Mouse (Mus musculus) embryonic facial prominence, embryonic 14.5 days (tissue): ENCODE measurements around the gene Rrh. TPM values are rescaled to one million over a fixed set of nuclear protein-coding genes. Genes with fewer than 3 reads are reported as not detected.
A peak's percentile ranks its signal among the peaks of the same experiment; 100 is the strongest.

Experiments used
- ATAC-seq: fragments of 200-750 bp; cut with Nextera tagmentation; 2 replicates; pipeline ENCODE4 v1.8.0; 2017; ENCODE audit warnings: low read depth, moderate number of reproducible peaks, moderate TSS enrichment
- DNase-seq: peaks from one replicate; pipeline ENCODE4 v3.0.0-alpha.2; 2015; ENCODE audit warnings: low spot score
- H3K27ac ChIP-seq: fragments of 300-500 bp; sonication (generic); replicated peaks from 2 replicates; pipeline ENCODE4 v1.5.1; 2014; ENCODE audit warnings: low read depth, mild to moderate bottlenecking, low read length, moderate library complexity
- H3K27me3 ChIP-seq: fragments of 300-500 bp; sonication (generic); replicated peaks from 2 replicates; pipeline ENCODE4 v1.6.1; 2014; ENCODE audit warnings: low read length; ENCODE audit not compliant: control insufficient read depth, insufficient read depth
- H3K36me3 ChIP-seq: fragments of 300-500 bp; sonication (generic); 2 replicates; pipeline ENCODE4 v1.6.1; 2014; ENCODE audit warnings: low read length, mixed read lengths; ENCODE audit not compliant: control insufficient read depth, insufficient read depth
- H3K4me1 ChIP-seq: fragments of 300-500 bp; sonication (generic); 2 replicates; pipeline ENCODE4 v1.6.1; 2014; ENCODE audit warnings: antibody characterized with exemption, low read length; ENCODE audit not compliant: control insufficient read depth, insufficient read depth
- H3K4me2 ChIP-seq: fragments of 300-500 bp; sonication (generic); 2 replicates; pipeline ENCODE4 v1.6.1; 2014; ENCODE audit warnings: low read depth, mild to moderate bottlenecking, low read length, moderate library complexity, mixed read lengths
- H3K4me3 ChIP-seq: fragments of 300-500 bp; sonication (generic); 2 replicates; pipeline ENCODE4 v1.5.1; 2014; ENCODE audit warnings: low read depth, mild to moderate bottlenecking, low read length
- H3K9ac ChIP-seq: fragments of 300-500 bp; sonication (generic); 2 replicates; pipeline ENCODE4 v1.6.1; 2014; ENCODE audit warnings: low read depth, mild to moderate bottlenecking, low read length, moderate library complexity, mixed read lengths
- H3K9me3 ChIP-seq: fragments of 300-500 bp; sonication (generic); 2 replicates; pipeline ENCODE4 v1.6.1; 2016; ENCODE audit warnings: low read length; ENCODE audit not compliant: control insufficient read depth
- WGBS: fragments of 180-500 bp; shearing (Covaris S2); extraction: QIAGEN DNeasy Blood & Tissue Kit; methylation state at CpG from one replicate; pipeline ENCODE4 v1.1.7; 2014; 5-methylcytosine and 5-hydroxymethylcytosine counted together
- polyA plus RNA-seq: library from polyadenylated mRNA; unstranded; fragments of >200 nt; fragmentation: Nextera tagmentation; extraction: Ambion mirVana; gene quantifications from 2 replicates; pipeline ENCODE4 v1.2.1, GENCODE M21; 2014

Rrh gene
- polyA plus RNA-seq, 1 experiment from 2014 or later = not detected

DNA sequence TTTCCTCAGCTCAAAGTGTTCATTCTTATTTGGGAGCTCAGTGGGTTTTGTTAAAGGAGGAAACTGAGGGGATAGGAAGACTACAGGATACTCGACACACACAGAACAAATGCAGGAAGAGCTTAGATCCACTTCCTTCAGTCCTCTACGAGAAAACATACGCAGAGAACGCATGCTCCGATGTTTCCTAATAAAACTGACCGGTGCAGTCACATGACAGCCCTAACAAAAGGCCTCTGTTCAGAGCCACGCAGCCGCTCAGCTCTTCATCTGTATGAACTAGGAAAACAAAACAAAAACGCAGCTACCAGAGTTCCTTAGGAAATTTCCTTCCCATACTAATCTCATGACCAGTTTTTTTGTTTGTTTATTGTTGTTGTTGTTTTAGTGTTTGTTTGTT is 1.5 kb downstream of the Rrh start:
- Histone ChIP-seq H3K4me3 (no peak overlapping the region), H3K9me3 (no peaks in the 10 kb centered on the region), H3K4me1 (no peaks in the 10 kb centered on the region), H3K4me2 (no peak overlapping the region), H3K27ac (no peak overlapping the region), H3K36me3 (peaks cover 28% of the 10 kb centered on the region), H3K9ac (no peak overlapping the region), H3K27me3 (no peaks in the 10 kb centered on the region)
- 48% methylated on average over 9 of the region's 9 CpGs for WGBS
- ATAC-seq = no peak; the same call in 1 of the 2 replicates
- peak; percentile 41 for DNase-seq

DNA sequence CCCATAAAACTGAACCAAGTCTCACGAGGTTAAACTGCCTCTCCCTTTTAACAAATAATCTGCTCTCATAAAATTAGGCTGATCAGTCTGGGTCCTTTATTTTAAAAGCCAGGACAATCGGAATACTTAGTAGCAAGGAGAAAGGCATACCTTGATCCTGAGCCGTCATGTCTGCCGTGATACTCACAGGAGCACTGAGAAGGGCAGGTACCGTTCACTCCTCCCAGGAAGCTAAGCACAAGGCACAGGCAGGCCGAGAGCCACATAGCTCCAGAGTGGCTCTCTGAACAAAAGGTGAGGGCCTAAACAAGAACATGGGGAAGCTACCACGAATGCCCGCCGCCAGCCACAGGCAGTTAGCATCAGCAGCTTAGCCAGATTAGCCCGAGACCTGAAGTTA is 18.6 kb downstream of the Rrh start, which contains the start of gene Lrit3:
Gene Lrit3 (minus strand): TSS at position 266 of the 400 bp plus-strand sequence.
- 80% methylated on average over 10 of the region's 10 CpGs for WGBS
- Histone ChIP-seq H3K4me1 (no peaks in the 10 kb centered on the region), H3K9me3 (no peaks in the 10 kb centered on the region), H3K4me3 (no peak within 1 kb of the TSS), H3K27ac (no peak within 1 kb of the TSS), H3K9ac (no peak within 1 kb of the TSS), H3K27me3 (no peaks in the 10 kb centered on the region), H3K36me3 (no peaks in the 10 kb centered on the region), H3K4me2 (no peak within 1 kb of the TSS)
- DNase-seq = no peak
- no peak for ATAC-seq

DNA sequence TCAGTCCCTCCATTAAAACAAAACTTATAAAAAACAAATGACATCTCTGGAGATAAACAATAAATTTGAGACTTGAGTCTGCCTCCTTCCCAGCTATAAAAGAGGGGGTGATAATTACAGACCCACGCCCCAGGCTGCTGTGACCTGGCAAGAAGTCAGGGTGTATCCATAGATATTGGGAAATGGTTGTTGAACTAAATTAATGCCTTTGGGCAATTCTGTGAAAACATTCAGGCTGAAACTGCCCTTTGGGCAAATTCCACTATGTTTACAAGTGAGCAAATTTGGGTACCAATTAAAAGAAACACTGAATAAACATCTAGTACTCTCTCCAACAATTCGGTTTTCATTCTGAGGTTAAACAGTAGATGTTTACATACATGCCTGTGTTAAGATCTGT is 23.4 kb downstream of the Rrh start:
- H3K9me3 ChIP-seq = no peaks in the 10 kb centered on the region
- H3K27ac ChIP-seq = no peak overlapping the region
- 73% methylated on average over 2 of the region's 2 CpGs for WGBS
- no peak for DNase-seq
- ATAC-seq = no peak
- no peak overlapping the region for H3K4me3 ChIP-seq
- H3K4me2 ChIP-seq = no peak overlapping the region
- no peaks in the 10 kb centered on the region for H3K4me1 ChIP-seq
- no peaks in the 10 kb centered on the region for H3K27me3 ChIP-seq
- H3K36me3 ChIP-seq = no peaks in the 10 kb centered on the region
- H3K9ac ChIP-seq = no peak overlapping the region

DNA sequence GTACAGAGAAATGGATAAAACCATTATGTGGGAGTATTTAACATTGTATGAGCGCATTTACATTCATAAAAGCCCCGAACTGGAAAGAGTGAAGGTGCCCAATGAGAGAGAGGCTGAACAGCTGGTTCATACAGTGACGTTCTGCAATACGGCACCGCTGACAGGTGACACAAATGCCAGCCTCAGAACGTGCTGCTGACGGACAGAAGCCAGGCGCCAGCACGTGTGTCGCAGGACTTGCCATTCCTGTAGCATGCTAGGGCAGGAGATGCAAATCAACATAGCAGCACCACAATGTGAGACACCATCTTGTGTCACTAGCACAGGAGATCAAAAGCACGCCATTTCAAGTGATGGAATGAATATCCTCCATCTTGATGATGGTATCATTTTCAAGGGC is 23.8 kb downstream of the Rrh start:
- Histone ChIP-seq H3K27me3 (no peaks in the 10 kb centered on the region), H3K9me3 (no peaks in the 10 kb centered on the region), H3K27ac (no peak overlapping the region), H3K4me2 (no peak overlapping the region), H3K4me3 (no peak overlapping the region), H3K36me3 (no peaks in the 10 kb centered on the region), H3K9ac (no peak overlapping the region), H3K4me1 (no peaks in the 10 kb centered on the region)
- DNase-seq (no peak), ATAC-seq (no peak)
- WGBS = 72% methylated on average over 11 of the region's 11 CpGs

DNA sequence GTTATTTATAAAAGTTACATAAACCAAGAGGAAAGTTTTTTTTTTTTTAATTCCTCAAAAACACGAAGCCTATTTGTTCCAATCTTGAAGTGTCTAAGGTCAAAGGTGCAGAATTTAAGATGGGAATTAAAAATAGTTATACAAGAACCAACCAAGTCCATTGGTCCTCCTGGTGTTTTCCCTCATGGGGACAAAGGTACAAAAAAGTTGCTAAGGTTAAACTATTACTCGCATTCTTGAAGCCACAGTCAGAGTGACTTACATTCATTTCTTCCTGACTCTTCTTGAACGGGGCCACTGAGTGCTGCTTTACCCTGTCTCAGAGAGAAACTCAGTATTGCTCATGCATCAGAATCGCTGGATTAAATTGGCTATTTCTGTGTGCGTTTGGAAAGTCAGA is 25.0 kb downstream of the Rrh start:
- no peaks in the 10 kb centered on the region for H3K36me3 ChIP-seq
- H3K9me3 ChIP-seq = no peaks in the 10 kb centered on the region
- H3K4me3 ChIP-seq = no peak overlapping the region
- no peaks in the 10 kb centered on the region for H3K27me3 ChIP-seq
- H3K27ac ChIP-seq = no peak overlapping the region
- DNase-seq (no peak), ATAC-seq (no peak)
- H3K9ac ChIP-seq = no peak overlapping the region
- no peaks in the 10 kb centered on the region for H3K4me1 ChIP-seq
- WGBS = 78% methylated on average over 5 of the region's 5 CpGs
- H3K4me2 ChIP-seq = no peak overlapping the region

DNA sequence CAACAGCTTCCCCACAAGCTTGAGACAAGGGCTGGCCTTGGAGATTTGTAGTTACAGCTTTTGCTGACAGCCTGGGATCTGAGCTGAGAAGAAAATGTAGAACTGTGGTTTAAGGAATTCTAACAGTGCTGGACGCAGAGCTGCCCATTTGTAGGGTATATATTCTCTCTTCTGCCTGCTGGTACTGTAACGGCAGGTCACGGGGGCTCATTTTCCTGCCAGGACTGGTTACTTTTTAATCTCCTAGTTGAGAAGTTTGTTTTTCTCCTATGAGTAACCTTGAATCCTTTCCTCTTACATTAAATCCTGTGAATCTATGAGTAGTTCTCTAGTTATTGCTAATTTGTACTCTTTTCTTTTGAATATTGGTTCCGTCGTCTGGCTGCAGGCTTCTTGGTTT is 28.6 kb downstream of the Rrh start:
- H3K9me3 ChIP-seq = no peaks in the 10 kb centered on the region
- WGBS = 84% methylated on average over 5 of the region's 5 CpGs
- no peak overlapping the region for H3K27ac ChIP-seq
- no peak overlapping the region for H3K4me2 ChIP-seq
- no peaks in the 10 kb centered on the region for H3K4me1 ChIP-seq
- no peak for ATAC-seq
- no peaks in the 10 kb centered on the region for H3K36me3 ChIP-seq
- H3K4me3 ChIP-seq = no peak overlapping the region
- DNase-seq = no peak
- H3K9ac ChIP-seq = no peak overlapping the region
- H3K27me3 ChIP-seq = no peaks in the 10 kb centered on the region

DNA sequence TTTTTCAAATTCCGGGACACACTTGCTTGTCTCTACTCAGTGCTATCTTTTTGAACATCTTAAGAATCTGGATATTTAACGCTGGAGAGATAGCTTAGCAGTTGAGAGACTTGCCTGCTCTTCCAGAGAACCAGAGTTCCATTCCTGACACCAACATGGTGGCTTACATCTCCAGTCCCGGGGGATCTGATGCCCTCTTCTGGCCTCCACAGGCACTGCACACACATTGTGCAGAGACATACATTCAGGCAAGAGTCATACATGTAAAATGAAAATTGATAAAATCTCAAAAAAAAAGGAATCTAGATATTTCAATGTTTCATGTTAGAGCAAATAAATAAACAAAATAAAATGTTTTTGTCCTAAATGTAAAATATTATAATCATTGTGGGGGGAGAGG is 39.6 kb downstream of the Rrh start:
- H3K9me3 ChIP-seq = no peaks in the 10 kb centered on the region
- H3K27ac ChIP-seq = no peak overlapping the region
- H3K36me3 ChIP-seq = no peaks in the 10 kb centered on the region
- no peak overlapping the region for H3K9ac ChIP-seq
- no peak overlapping the region for H3K4me3 ChIP-seq
- ATAC-seq (no peak), DNase-seq (no peak)
- H3K4me2 ChIP-seq = no peak overlapping the region
- H3K27me3 ChIP-seq = no peaks in the 10 kb centered on the region
- no peaks in the 10 kb centered on the region for H3K4me1 ChIP-seq
- WGBS = 94% methylated on average over 3 of the region's 3 CpGs

DNA sequence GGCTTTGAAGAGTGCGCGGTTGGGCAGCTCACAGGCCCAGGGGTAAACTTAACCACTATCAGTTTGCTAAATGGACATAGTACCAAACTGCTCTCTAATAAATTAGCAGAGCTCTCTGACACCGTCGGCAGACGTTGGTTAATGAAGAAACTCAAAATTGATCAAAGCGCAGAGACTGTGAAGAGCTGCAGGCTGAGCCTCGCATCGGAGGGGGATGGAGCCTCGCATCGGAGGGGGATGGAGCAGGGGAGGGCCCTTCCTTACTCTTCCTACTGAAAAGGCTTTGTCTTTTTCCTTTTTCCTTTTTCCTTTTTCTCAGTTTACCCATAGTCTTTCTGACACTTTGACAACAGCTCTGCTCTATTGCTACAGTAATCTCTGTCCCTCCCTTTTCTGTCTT is 41.0 kb downstream of the Rrh start:
- WGBS = 47% methylated on average over 10 of the region's 10 CpGs

DNA sequence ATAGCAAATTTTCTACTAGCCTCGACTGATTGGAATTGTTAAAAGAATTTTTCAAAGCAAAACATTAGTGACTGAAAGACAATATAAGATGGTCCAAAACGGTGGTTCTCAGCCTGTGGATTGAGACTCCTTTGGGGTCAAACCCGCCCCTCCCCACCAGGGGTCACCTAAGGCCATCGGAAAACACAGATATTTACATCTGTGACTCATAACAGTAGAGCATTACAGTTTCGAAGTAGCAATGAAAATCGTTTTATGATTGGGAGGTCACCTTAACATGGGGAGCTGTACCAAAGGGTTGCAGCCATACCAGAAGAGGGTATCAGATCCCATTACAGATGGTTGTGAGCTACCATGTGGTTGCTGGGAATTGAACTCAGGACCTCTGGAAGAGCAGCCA is 51.2 kb downstream of the Rrh start:
- Histone ChIP-seq H3K27me3 (no peaks in the 10 kb centered on the region), H3K9ac (no peak overlapping the region), H3K36me3 (no peaks in the 10 kb centered on the region), H3K4me3 (no peak overlapping the region), H3K27ac (no peak overlapping the region), H3K4me1 (no peaks in the 10 kb centered on the region), H3K4me2 (no peak overlapping the region), H3K9me3 (no peaks in the 10 kb centered on the region)
- DNase-seq = no peak
- no peak for ATAC-seq
- WGBS = 77% methylated on average over 6 of the region's 6 CpGs

More for the DNA sequence above, 41.0 kb downstream of the Rrh start:
- ATAC-seq (no peak), DNase-seq (no peak)
- H3K9ac ChIP-seq = no peak overlapping the region
- no peak overlapping the region for H3K27ac ChIP-seq
- H3K4me1 ChIP-seq = no peaks in the 10 kb centered on the region
- no peaks in the 10 kb centered on the region for H3K27me3 ChIP-seq
- H3K36me3 ChIP-seq = no peaks in the 10 kb centered on the region
- no peak overlapping the region for H3K4me2 ChIP-seq
- H3K4me3 ChIP-seq = no peak overlapping the region
- H3K9me3 ChIP-seq = no peaks in the 10 kb centered on the region
